Mouse (Mus musculus) hindbrain, embryonic 14.5 days (tissue): ENCODE measurements around the gene Gm20517. TPM values are rescaled to one million over a fixed set of nuclear protein-coding genes. Genes with fewer than 3 reads are reported as not detected.

Experiments
- ATAC-seq: fragments of 200-750 bp; cut with Nextera tagmentation; 2 replicates; pipeline ENCODE4 v1.8.0; 2017; ENCODE audit warnings: moderate number of reproducible peaks, mild to moderate bottlenecking, moderate TSS enrichment, moderate library complexity; ENCODE audit not compliant: low FRiP score
- DNase-seq: peaks from one replicate; pipeline ENCODE4 v3.0.0-alpha.2; 2015; ENCODE audit warnings: low spot score
- H3K27ac ChIP-seq: fragments of 300-500 bp; sonication (generic); 2 replicates; pipeline ENCODE4 v1.5.1; 2014; ENCODE audit warnings: mild to moderate bottlenecking, moderate library complexity
- H3K27me3 ChIP-seq: fragments of 300-500 bp; sonication (generic); 2 replicates; pipeline ENCODE4 v1.6.1; 2014; ENCODE audit warnings: mild to moderate bottlenecking, low read length, mixed read lengths; ENCODE audit not compliant: control insufficient read depth, insufficient read depth
- H3K36me3 ChIP-seq: fragments of 300-500 bp; sonication (generic); replicated peaks from 2 replicates; pipeline ENCODE4 v1.6.1; 2014; ENCODE audit not compliant: control insufficient read depth, insufficient read depth
- H3K4me1 ChIP-seq: fragments of 300-500 bp; sonication (generic); replicated peaks from 2 replicates; pipeline ENCODE4 v1.6.1; 2014; ENCODE audit warnings: antibody characterized with exemption, low read length, mixed read lengths; ENCODE audit not compliant: control insufficient read depth, insufficient read depth
- H3K4me2 ChIP-seq: fragments of 300-500 bp; sonication (generic); replicated peaks from 2 replicates; pipeline ENCODE4 v1.6.1; 2014; ENCODE audit warnings: mild to moderate bottlenecking, moderate library complexity
- H3K4me3 ChIP-seq: fragments of 300-500 bp; sonication (generic); replicated peaks from 2 replicates; pipeline ENCODE4 v1.5.1; 2014; ENCODE audit warnings: mild to moderate bottlenecking, low read length
- H3K9ac ChIP-seq: fragments of 300-500 bp; sonication (generic); 2 replicates; pipeline ENCODE4 v1.6.1; 2014
- H3K9me3 ChIP-seq: fragments of 300-500 bp; sonication (generic); 2 replicates; pipeline ENCODE4 v1.6.1; 2016; ENCODE audit warnings: low read length; ENCODE audit not compliant: control insufficient read depth
- WGBS: fragments of 180-500 bp; shearing (Covaris S2); extraction: QIAGEN DNeasy Blood & Tissue Kit; methylation state at CpG from one replicate; pipeline ENCODE4 v1.1.7; 2014; 5-methylcytosine and 5-hydroxymethylcytosine counted together
- polyA plus RNA-seq: library from polyadenylated mRNA; unstranded; fragments of >200 nt; fragmentation: Nextera tagmentation; extraction: Ambion mirVana; gene quantifications from 2 replicates; pipeline ENCODE4 v1.2.1, GENCODE M21; 2014

The Gm20517 gene
- polyA plus RNA-seq, 1 experiment from 2014 or later = 3.0 TPM

DNA sequence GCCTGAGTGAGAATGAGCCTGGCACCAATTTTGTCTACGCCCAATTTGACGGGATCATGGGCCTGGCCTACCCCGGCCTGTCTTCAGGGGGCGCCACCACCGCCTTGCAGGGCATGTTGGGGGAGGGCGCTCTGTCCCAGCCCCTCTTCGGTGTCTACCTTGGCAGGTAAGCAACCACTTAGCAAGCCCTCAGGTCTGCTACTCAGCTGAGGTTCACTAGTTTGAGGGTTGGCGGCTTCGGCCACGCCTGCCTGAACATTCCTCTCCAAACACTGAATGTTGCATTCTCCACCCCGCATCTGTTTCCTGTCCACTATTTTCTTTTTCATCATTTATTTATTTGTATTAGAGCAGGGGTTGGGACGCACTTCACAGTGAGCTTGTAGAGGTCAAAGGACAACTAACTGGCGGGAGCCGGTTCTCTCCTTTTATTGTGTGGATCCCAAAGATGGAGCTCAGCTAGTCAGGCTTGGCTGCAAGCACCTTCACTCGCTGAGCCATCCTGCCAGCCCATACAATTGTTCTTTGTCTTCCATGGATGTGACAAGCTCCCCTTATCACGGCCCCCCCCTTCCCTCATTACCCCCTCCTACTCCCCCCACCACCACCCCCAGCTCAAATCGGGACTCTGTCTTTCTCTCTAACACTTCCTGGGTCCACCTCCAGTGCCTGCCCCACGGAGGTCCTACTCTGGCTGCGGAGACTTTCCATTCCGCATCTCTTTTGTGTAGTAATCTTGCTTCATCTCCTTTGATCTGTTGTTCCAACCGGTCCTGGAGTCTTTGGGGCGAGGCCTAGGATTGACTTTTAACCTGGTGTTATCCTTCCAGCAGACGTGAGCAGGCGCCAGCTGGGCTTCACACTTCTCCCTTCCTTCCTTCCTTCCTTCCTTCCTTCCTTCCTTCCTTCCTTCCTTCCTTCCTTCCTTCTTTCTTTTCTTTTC, 119.5 kb downstream of the Gm20517 start:
- Histone ChIP-seq H3K27me3 (no peaks in the 10 kb centered on the region), H3K36me3 (no peaks in the 10 kb centered on the region), H3K4me2 (no peak overlapping the region), H3K9me3 (no peaks in the 10 kb centered on the region), H3K27ac (no peak overlapping the region), H3K4me3 (no peak overlapping the region), H3K9ac (no peak overlapping the region), H3K4me1 (no peaks in the 10 kb centered on the region)
- DNase-seq = no peak
- ATAC-seq = no peak
- WGBS = 51% methylated on average over 24 of the region's 24 CpGs

Other genes starting within 250 kb of the Gm20517 start
- 61.7 and 72.3 TPM in 2 replicates for gene Mrps10, start 242.7 kb upstream of the Gm20517 start, polyA plus RNA-seq
- 0.25 and 0.46 TPM in 2 replicates for gene Guca1b, start 226.2 kb upstream of the Gm20517 start, polyA plus RNA-seq
- 0.31 and 0.40 TPM in 2 replicates for gene Guca1a, start 211.0 kb upstream of the Gm20517 start, polyA plus RNA-seq
- gene AI661453, start 175.0 kb upstream of the Gm20517 start, polyA plus RNA-seq = 0.23 and 0.31 TPM in 2 replicates
- 0.37 and 0.47 TPM in 2 replicates for gene 1700001C19Rik, start 174.2 kb upstream of the Gm20517 start, polyA plus RNA-seq
- gene Taf8, start 109.3 kb upstream of the Gm20517 start, polyA plus RNA-seq = 16.4 and 16.9 TPM in 2 replicates
- 78.9 and 80.3 TPM in 2 replicates for gene Ccnd3, start 106.5 kb upstream of the Gm20517 start, polyA plus RNA-seq
- gene Bysl, start 97 bp upstream of the Gm20517 start, polyA plus RNA-seq = 33.3 and 34.3 TPM in 2 replicates
- 42.3 and 44.7 TPM in 2 replicates for gene Med20, start within 50 bp of the Gm20517 start, polyA plus RNA-seq
- 6.7 and 7.6 TPM in 2 replicates for gene Usp49, start 19.1 kb downstream of the Gm20517 start, polyA plus RNA-seq
- 283 and 327 TPM in 2 replicates for gene Tomm6, start 76.8 kb downstream of the Gm20517 start, polyA plus RNA-seq
- 42.3 and 44.4 TPM in 2 replicates for gene Frs3, start 77.4 kb downstream of the Gm20517 start, polyA plus RNA-seq
- gene Gm21981, start 82.9 kb downstream of the Gm20517 start, polyA plus RNA-seq = 4.8 and 7.1 TPM in 2 replicates
- gene Prickle4, start 83.1 kb downstream of the Gm20517 start, polyA plus RNA-seq = 2.1 and 2.2 TPM in 2 replicates
- not detected in 2 replicates for gene Pgc, start 115.3 kb downstream of the Gm20517 start, polyA plus RNA-seq
- 2.8 and 4.2 TPM in 2 replicates for gene Tfeb, start 125.4 kb downstream of the Gm20517 start, polyA plus RNA-seq
- 7.5 and 7.7 TPM in 2 replicates for gene Mdfi, start 223.1 kb downstream of the Gm20517 start, polyA plus RNA-seq